Mouse (Mus musculus): ENCODE results near the gene Slc35a3. TPM values are rescaled to one million over a fixed set of nuclear protein-coding genes. Genes with fewer than 3 reads are reported as not detected.

Slc35a3 gene
- polyA plus RNA-seq, 1 experiment from 2014 or later = 11.2 TPM

DNA sequence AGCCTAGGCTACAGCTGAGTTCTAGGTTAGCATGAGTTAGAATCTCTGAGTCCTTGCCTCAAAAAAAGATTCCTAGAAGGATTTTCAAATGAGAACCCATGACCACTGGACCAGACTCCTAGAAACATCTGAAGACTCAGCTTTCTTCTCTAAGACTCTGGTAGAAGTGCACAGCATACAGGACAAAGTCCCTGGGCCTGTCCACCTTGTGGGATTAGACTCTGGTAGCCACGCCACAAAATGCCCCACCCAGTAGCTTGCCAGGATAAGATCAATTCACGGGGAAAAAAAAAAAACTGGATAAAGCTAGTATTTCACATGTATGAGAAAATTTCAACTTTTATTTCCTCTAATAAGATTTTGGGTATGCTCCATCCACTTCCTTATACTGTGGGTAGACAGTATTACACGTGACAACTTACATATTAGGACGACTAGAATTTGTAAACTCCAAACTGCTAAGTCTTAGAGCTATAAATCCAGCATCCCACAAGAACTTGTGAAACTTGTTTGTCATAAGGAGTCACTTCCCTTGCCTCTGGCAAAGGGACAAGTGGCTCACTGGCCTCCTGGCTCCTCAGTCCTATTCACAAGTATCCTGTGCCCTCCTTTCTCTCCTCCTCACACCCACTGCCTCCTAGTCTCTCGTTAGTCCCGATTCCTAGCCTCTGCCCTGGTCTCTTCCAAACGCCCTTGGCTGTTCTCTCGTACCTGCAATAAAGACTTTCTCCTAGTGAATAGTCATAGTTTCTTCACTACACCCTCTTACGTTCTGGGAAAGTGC is 74.7 kb downstream of the Slc35a3 start:
- WGBS = 88% methylated on average over 9 of the region's 9 CpGs

DNA sequence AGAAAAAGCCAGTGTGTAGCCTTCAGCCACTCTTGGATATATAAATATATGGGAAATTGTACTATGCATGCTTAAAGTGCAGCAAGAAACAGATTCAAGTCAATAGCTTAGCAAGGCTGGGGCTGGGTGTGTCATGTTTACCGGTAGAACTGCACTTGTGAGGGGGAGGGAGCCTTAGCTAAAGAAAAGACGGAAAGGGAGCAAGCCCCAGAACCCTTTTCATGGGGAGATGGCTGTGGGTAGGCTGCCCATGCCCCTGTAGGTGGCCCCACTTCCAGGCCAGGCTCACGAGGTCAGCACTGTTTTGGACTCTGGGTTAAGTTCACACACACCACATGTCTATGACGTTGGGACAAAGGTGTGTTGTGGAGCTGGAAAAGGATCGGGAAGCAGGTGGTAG is 76.8 kb downstream of the Slc35a3 start:
- Histone ChIP-seq H3K36me3 (ENCODE audit: control insufficient read depth, insufficient read depth, low read length) (peaks cover 8% of the 10 kb centered on the region), H3K4me3 (ENCODE audit: low read depth, low read length) (no peak overlapping the region), H3K4me2 (ENCODE audit: low read depth, low read length, severe bottlenecking) (no peak overlapping the region), H3K4me1 (replicated peaks; ENCODE audit: control insufficient read depth, insufficient read depth, low read length) (no peaks in the 10 kb centered on the region), H3K9ac (ENCODE audit: low read length) (no peak overlapping the region), H3K27ac (ENCODE audit: low read depth, low read length) (no peak overlapping the region), H3K27me3 (ENCODE audit: control insufficient read depth, insufficient read depth, low read length) (no peaks in the 10 kb centered on the region), H3K9me3 (ENCODE audit: control insufficient read depth, low read length) (no peaks in the 10 kb centered on the region)
- DNase-seq (ENCODE audit: low spot score) = no peak
- no peak for ATAC-seq (replicated peaks; ENCODE audit: low FRiP score)
- 71% methylated on average over 5 of the region's 5 CpGs for WGBS

More for the DNA sequence above, 74.7 kb downstream of the Slc35a3 start:
- no peaks in the 10 kb centered on the region for H3K27me3 ChIP-seq (ENCODE audit: control insufficient read depth, insufficient read depth, low read length)
- peaks cover 8% of the 10 kb centered on the region for H3K36me3 ChIP-seq (ENCODE audit: control insufficient read depth, insufficient read depth, low read length)
- no peaks in the 10 kb centered on the region for H3K9me3 ChIP-seq (ENCODE audit: control insufficient read depth, low read length)
- H3K4me3 ChIP-seq (ENCODE audit: low read depth, low read length) = no peak overlapping the region
- no peak for ATAC-seq (replicated peaks; ENCODE audit: low FRiP score)
- DNase-seq (ENCODE audit: low spot score) = no peak
- no peak overlapping the region for H3K27ac ChIP-seq (ENCODE audit: low read depth, low read length)
- H3K9ac ChIP-seq (ENCODE audit: low read length) = no peak overlapping the region
- no peaks in the 10 kb centered on the region for H3K4me1 ChIP-seq (replicated peaks; ENCODE audit: control insufficient read depth, insufficient read depth, low read length)
- H3K4me2 ChIP-seq (ENCODE audit: low read depth, low read length, severe bottlenecking) = no peak overlapping the region

DNA sequence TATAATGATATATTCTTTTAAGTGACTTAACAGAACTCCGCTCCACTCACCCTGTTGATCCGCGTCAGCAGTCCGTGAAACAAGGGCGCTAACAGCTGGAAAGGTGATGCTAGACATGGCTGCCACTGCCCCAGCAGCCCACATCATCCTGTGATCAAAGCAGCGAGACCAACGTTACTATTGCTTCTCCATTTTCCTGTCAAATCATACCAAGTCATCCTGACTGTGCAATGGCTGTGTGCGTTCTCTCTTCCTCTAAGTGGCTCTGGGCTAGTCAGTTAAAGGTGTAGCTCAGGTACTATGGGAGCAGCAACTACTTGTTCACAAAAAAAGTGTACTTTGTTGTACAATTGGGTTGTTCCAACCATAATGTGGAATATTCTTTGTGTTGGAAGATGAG is 77.8 kb downstream of the Slc35a3 start:
- DNase-seq (ENCODE audit: low spot score) = no peak
- H3K9ac ChIP-seq (ENCODE audit: low read length) = no peak overlapping the region
- no peak for ATAC-seq (replicated peaks; ENCODE audit: low FRiP score)
- H3K27me3 ChIP-seq (ENCODE audit: control insufficient read depth, insufficient read depth, low read length) = no peaks in the 10 kb centered on the region
- H3K4me3 ChIP-seq (ENCODE audit: low read depth, low read length) = no peak overlapping the region
- peaks cover 8% of the 10 kb centered on the region for H3K36me3 ChIP-seq (ENCODE audit: control insufficient read depth, insufficient read depth, low read length)
- no peaks in the 10 kb centered on the region for H3K4me1 ChIP-seq (replicated peaks; ENCODE audit: control insufficient read depth, insufficient read depth, low read length)
- H3K4me2 ChIP-seq (ENCODE audit: low read depth, low read length, severe bottlenecking) = no peak overlapping the region
- H3K9me3 ChIP-seq (ENCODE audit: control insufficient read depth, low read length) = no peaks in the 10 kb centered on the region
- H3K27ac ChIP-seq (ENCODE audit: low read depth, low read length) = no peak overlapping the region
- WGBS = 94% methylated on average over 8 of the region's 8 CpGs

DNA sequence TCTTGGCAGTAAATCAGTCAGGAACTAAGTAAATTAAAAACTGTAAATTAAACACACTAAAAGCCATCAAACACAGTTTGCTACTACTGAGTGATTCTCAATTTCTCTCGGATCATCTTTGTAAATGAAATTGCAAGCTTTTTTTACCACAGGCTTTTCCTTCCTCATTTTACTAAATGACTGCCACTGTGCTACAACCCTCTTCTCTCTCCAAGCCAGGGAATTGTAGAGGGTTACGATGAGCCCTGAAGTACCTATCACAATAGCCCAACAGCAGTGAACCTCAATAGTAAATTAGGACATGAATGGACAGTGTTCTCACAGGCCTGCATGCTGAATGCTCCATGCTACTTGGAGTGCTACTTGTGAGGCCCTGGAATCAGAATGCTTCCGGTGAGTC is 78.5 kb downstream of the Slc35a3 start:
- 81% methylated on average over 3 of the region's 3 CpGs for WGBS
- ATAC-seq (replicated peaks; ENCODE audit: low FRiP score) = no peak
- Histone ChIP-seq H3K9ac (ENCODE audit: low read length) (no peak overlapping the region), H3K4me2 (ENCODE audit: low read depth, low read length, severe bottlenecking) (no peak overlapping the region), H3K4me3 (ENCODE audit: low read depth, low read length) (no peak overlapping the region), H3K4me1 (replicated peaks; ENCODE audit: control insufficient read depth, insufficient read depth, low read length) (no peaks in the 10 kb centered on the region), H3K9me3 (ENCODE audit: control insufficient read depth, low read length) (no peaks in the 10 kb centered on the region), H3K36me3 (ENCODE audit: control insufficient read depth, insufficient read depth, low read length) (peaks cover 8% of the 10 kb centered on the region), H3K27me3 (ENCODE audit: control insufficient read depth, insufficient read depth, low read length) (no peaks in the 10 kb centered on the region), H3K27ac (ENCODE audit: low read depth, low read length) (no peak overlapping the region)
- DNase-seq (ENCODE audit: low spot score) = no peak

DNA sequence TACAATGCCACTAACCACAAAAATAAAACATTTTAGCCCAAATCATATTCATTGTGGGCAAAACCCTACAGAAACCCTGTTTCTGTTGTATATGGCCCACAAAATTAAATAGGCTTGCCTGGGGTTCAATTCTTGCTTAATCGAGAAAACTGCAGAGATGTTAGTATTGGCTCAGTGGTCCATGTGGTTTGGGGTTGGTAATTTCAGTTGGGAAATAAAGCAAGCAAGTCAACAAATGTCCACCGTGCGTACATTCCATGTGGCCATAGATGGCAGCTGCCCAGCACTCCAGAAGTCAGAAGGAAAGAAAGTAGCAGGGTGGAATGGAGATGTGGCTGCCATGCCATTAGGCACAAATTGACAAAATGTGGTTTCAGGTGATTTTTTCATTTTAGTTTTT is 79.7 kb downstream of the Slc35a3 start:
- ATAC-seq (replicated peaks; ENCODE audit: low FRiP score) = no peak
- Histone ChIP-seq H3K9ac (ENCODE audit: low read length) (no peak overlapping the region), H3K4me1 (replicated peaks; ENCODE audit: control insufficient read depth, insufficient read depth, low read length) (no peaks in the 10 kb centered on the region), H3K27ac (ENCODE audit: low read depth, low read length) (no peak overlapping the region), H3K9me3 (ENCODE audit: control insufficient read depth, low read length) (no peaks in the 10 kb centered on the region), H3K4me3 (ENCODE audit: low read depth, low read length) (no peak overlapping the region), H3K4me2 (ENCODE audit: low read depth, low read length, severe bottlenecking) (no peak overlapping the region), H3K27me3 (ENCODE audit: control insufficient read depth, insufficient read depth, low read length) (no peaks in the 10 kb centered on the region), H3K36me3 (ENCODE audit: control insufficient read depth, insufficient read depth, low read length) (peaks cover 8% of the 10 kb centered on the region)
- 94% methylated on average over 3 of the region's 3 CpGs for WGBS
- no peak for DNase-seq (ENCODE audit: low spot score)

DNA sequence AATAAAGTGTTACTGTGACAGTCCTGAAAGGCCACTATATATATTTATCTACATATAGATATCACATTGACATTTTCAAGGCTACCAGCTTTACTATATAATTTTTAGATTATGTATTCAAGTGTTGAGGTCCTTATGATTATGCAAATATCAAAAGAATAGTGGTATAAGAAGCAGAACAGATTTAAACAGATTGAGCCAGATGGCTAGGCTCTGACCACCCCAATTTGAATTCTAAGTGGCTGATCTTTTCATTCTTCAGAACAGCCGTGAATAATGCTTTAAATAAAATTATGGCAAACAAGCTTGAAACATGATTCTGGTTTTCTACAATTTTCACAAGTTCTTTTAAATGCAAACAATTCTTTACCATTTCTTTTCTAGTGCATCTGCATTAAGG is 81.2 kb downstream of the Slc35a3 start:
- DNase-seq (ENCODE audit: low spot score) (no peak), ATAC-seq (replicated peaks; ENCODE audit: low FRiP score) (no peak)
- no peak overlapping the region for H3K4me2 ChIP-seq (ENCODE audit: low read depth, low read length, severe bottlenecking)
- H3K4me3 ChIP-seq (ENCODE audit: low read depth, low read length) = no peak overlapping the region
- WGBS = 81% methylated on average over 1 of the region's 1 CpGs
- H3K27ac ChIP-seq (ENCODE audit: low read depth, low read length) = no peak overlapping the region
- no peaks in the 10 kb centered on the region for H3K4me1 ChIP-seq (replicated peaks; ENCODE audit: control insufficient read depth, insufficient read depth, low read length)
- H3K36me3 ChIP-seq (ENCODE audit: control insufficient read depth, insufficient read depth, low read length) = peaks cover 8% of the 10 kb centered on the region
- H3K9ac ChIP-seq (ENCODE audit: low read length) = no peak overlapping the region
- no peaks in the 10 kb centered on the region for H3K27me3 ChIP-seq (ENCODE audit: control insufficient read depth, insufficient read depth, low read length)
- H3K9me3 ChIP-seq (ENCODE audit: control insufficient read depth, low read length) = no peaks in the 10 kb centered on the region

DNA sequence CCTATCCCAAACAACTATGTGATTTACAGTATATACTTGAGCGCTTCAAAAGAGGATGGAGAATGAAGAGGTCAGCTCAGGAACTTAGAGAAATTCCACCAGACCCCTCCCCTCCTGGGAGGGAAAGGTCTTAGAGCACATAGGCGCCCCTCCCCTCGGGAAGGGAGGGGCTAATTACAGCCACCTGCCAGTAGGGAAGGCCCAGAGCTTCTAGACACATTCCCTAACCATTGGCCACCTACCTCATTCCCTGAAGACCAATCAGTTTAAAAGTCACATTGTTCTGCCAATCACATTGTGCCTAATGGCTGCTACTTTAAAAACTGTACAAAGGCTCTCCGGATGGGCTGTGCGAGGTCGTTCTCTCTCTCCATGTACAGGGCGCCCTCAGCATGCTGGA is 90.0 kb downstream of the Slc35a3 start:
- DNase-seq (ENCODE audit: low spot score) (no peak), ATAC-seq (replicated peaks; ENCODE audit: low FRiP score) (no peak)
- Histone ChIP-seq H3K4me2 (ENCODE audit: low read depth, low read length, severe bottlenecking) (no peak overlapping the region), H3K9ac (ENCODE audit: low read length) (no peak overlapping the region), H3K4me1 (replicated peaks; ENCODE audit: control insufficient read depth, insufficient read depth, low read length) (no peaks in the 10 kb centered on the region), H3K27me3 (ENCODE audit: control insufficient read depth, insufficient read depth, low read length) (no peaks in the 10 kb centered on the region), H3K27ac (ENCODE audit: low read depth, low read length) (no peak overlapping the region), H3K9me3 (ENCODE audit: control insufficient read depth, low read length) (no peaks in the 10 kb centered on the region), H3K4me3 (ENCODE audit: low read depth, low read length) (no peak overlapping the region), H3K36me3 (ENCODE audit: control insufficient read depth, insufficient read depth, low read length) (peaks cover 3% of the 10 kb centered on the region; the same call in 1 of the 2 replicates)
- WGBS = 93% methylated on average over 7 of the region's 7 CpGs

DNA sequence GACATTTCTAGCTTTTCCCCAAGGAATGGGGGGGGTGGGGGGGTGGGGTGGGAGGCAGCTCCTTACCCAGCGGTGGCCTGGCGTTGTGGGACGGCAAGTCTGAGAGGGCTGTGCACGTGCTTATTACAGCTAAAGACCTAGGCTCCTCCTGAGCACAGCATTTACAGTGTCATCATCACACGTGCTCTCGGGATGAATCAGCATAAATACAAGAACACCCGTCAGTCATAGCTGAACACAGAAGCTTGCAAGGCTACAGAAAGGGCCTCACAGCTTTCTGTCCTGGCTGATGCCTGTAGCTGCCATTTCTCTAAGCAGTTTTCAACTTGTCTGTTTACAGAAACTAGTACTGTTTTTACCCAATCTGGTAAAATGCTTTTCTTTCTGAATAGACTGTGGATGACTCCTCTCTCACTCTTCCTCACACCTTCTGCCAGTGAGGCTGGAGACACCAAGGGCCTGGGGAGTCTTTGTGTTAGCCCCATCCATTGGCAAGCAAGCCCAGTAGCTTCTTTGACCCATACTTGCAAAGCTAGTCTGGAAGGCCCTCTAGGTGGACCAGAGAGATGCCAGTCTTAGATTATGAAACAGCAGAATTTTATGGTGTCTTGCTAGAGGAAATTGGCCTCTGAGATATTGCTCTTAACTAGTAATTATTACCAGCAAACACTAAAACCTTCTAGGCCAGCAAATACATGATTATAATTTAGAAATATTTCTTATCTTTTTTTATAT is 91.8 kb downstream of the Slc35a3 start:
- Histone ChIP-seq H3K4me2 (ENCODE audit: low read depth, low read length, severe bottlenecking) (no peak overlapping the region), H3K4me3 (ENCODE audit: low read depth, low read length) (no peak overlapping the region), H3K9ac (ENCODE audit: low read length) (no peak overlapping the region), H3K9me3 (ENCODE audit: control insufficient read depth, low read length) (no peaks in the 10 kb centered on the region), H3K4me1 (replicated peaks; ENCODE audit: control insufficient read depth, insufficient read depth, low read length) (no peaks in the 10 kb centered on the region), H3K36me3 (ENCODE audit: control insufficient read depth, insufficient read depth, low read length) (peaks cover 3% of the 10 kb centered on the region; the same call in 1 of the 2 replicates), H3K27ac (ENCODE audit: low read depth, low read length) (no peak overlapping the region), H3K27me3 (ENCODE audit: control insufficient read depth, insufficient read depth, low read length) (no peaks in the 10 kb centered on the region)
- WGBS = 98% methylated on average over 7 of the region's 7 CpGs
- no peak for ATAC-seq (replicated peaks; ENCODE audit: low FRiP score)
- DNase-seq (ENCODE audit: low spot score) = no peak
